Mouse (Mus musculus): ENCODE measurements around the gene Tex35. TPM values are rescaled to one million over a fixed set of nuclear protein-coding genes. Genes with fewer than 3 reads are reported as not detected.

Gene Tex35
- not detected in 2 replicates for polyA plus RNA-seq (2014; fragmentation: Nextera tagmentation; extraction: Ambion mirVana)

GRCm38 (mm10) chr1:157108580-157108979, at the start of gene Tex35:
TSS of gene Tex35 (minus strand) at chr1:157108680.
- no peak within 1 kb of the TSS for H3K4me2 ChIP-seq
- DNase-seq (ENCODE audit: low spot score), result no peak
- no peak within 1 kb of the TSS for H3K9ac ChIP-seq (ENCODE audit: low read depth, low read length)
- no peaks in the 10 kb centered on the region for H3K4me1 ChIP-seq (replicated peaks; ENCODE audit: control insufficient read depth, insufficient read depth, low read length)
- H3K4me3 ChIP-seq (ENCODE audit: low read depth, low read length), result no peak within 1 kb of the TSS
- no peaks in the 10 kb centered on the region for H3K27me3 ChIP-seq (replicated peaks; ENCODE audit: control insufficient read depth, insufficient read depth, low read length)
- no peak within 1 kb of the TSS for H3K27ac ChIP-seq (ENCODE audit: low read depth, low read length)
- no peak for ATAC-seq (replicated peaks; ENCODE audit: low FRiP score)
- H3K9me3 ChIP-seq (ENCODE audit: control insufficient read depth, low read length), result no peaks in the 10 kb centered on the region
- H3K36me3 ChIP-seq (ENCODE audit: control insufficient read depth, insufficient read depth, low read length), result no peaks in the 10 kb centered on the region
- 84% methylated on average over 4 of the region's 4 CpGs for WGBS

GRCm38 (mm10) chr1:157153781-157154180, 45.3 kb upstream of the Tex35 start:
- H3K27ac ChIP-seq (ENCODE audit: low read depth, low read length), result no peak overlapping the region
- H3K4me3 ChIP-seq (ENCODE audit: low read depth, low read length), result no peak overlapping the region
- no peaks in the 10 kb centered on the region for H3K4me1 ChIP-seq (replicated peaks; ENCODE audit: control insufficient read depth, insufficient read depth, low read length)
- no peak overlapping the region for H3K4me2 ChIP-seq
- H3K9me3 ChIP-seq (ENCODE audit: control insufficient read depth, low read length), result no peaks in the 10 kb centered on the region
- no peak overlapping the region for H3K9ac ChIP-seq (ENCODE audit: low read depth, low read length)
- no peaks in the 10 kb centered on the region for H3K27me3 ChIP-seq (replicated peaks; ENCODE audit: control insufficient read depth, insufficient read depth, low read length)
- no peaks in the 10 kb centered on the region; the same call in 1 of the 2 replicates for H3K36me3 ChIP-seq (ENCODE audit: control insufficient read depth, insufficient read depth, low read length)
- DNase-seq (ENCODE audit: low spot score) (no peak), ATAC-seq (replicated peaks; ENCODE audit: low FRiP score) (no peak)

- WGBS, result 72% methylated on average over 1 of the region's 1 CpGs
- H3K36me3 ChIP-seq (ENCODE audit: control insufficient read depth, insufficient read depth, low read length), result no peaks in the 10 kb centered on the region
- H3K4me2 ChIP-seq, result no peak overlapping the region
- no peak overlapping the region for H3K4me3 ChIP-seq (ENCODE audit: low read depth, low read length)
- H3K27me3 ChIP-seq (replicated peaks; ENCODE audit: control insufficient read depth, insufficient read depth, low read length), result no peaks in the 10 kb centered on the region
- no peaks in the 10 kb centered on the region for H3K9me3 ChIP-seq (ENCODE audit: control insufficient read depth, low read length)
- no peak overlapping the region for H3K9ac ChIP-seq (ENCODE audit: low read depth, low read length)
- DNase-seq (ENCODE audit: low spot score) (no peak), ATAC-seq (replicated peaks; ENCODE audit: low FRiP score) (no peak)
- H3K4me1 ChIP-seq (replicated peaks; ENCODE audit: control insufficient read depth, insufficient read depth, low read length), result no peaks in the 10 kb centered on the region
- H3K27ac ChIP-seq (ENCODE audit: low read depth, low read length), result no peak overlapping the region
Measured at GRCm38 (mm10) chr1:157150107-157150506, 41.6 kb upstream of the Tex35 start.

- no peak overlapping the region for H3K27ac ChIP-seq (ENCODE audit: low read depth, low read length)
- H3K4me3 ChIP-seq (ENCODE audit: low read depth, low read length), result no peak overlapping the region
- H3K9me3 ChIP-seq (ENCODE audit: control insufficient read depth, low read length), result no peaks in the 10 kb centered on the region
- 90% methylated on average over 3 of the region's 3 CpGs for WGBS
- H3K4me2 ChIP-seq, result no peak overlapping the region
- H3K9ac ChIP-seq (ENCODE audit: low read depth, low read length), result no peak overlapping the region
- no peaks in the 10 kb centered on the region for H3K4me1 ChIP-seq (replicated peaks; ENCODE audit: control insufficient read depth, insufficient read depth, low read length)
- DNase-seq (ENCODE audit: low spot score) (no peak), ATAC-seq (replicated peaks; ENCODE audit: low FRiP score) (no peak)
- no peaks in the 10 kb centered on the region for H3K27me3 ChIP-seq (replicated peaks; ENCODE audit: control insufficient read depth, insufficient read depth, low read length)
- H3K36me3 ChIP-seq (ENCODE audit: control insufficient read depth, insufficient read depth, low read length), result no peaks in the 10 kb centered on the region
Measured at GRCm38 (mm10) chr1:157144621-157145020, 36.1 kb upstream of the Tex35 start.

GRCm38 (mm10) chr1:157143326-157143932, 34.9 kb upstream of the Tex35 start:
- Histone ChIP-seq H3K27ac (ENCODE audit: low read depth, low read length) (no peak overlapping the region), H3K9me3 (ENCODE audit: control insufficient read depth, low read length) (no peaks in the 10 kb centered on the region), H3K4me2 (no peak overlapping the region), H3K36me3 (ENCODE audit: control insufficient read depth, insufficient read depth, low read length) (no peaks in the 10 kb centered on the region), H3K27me3 (replicated peaks; ENCODE audit: control insufficient read depth, insufficient read depth, low read length) (no peaks in the 10 kb centered on the region), H3K4me3 (ENCODE audit: low read depth, low read length) (no peak overlapping the region), H3K4me1 (replicated peaks; ENCODE audit: control insufficient read depth, insufficient read depth, low read length) (no peaks in the 10 kb centered on the region), H3K9ac (ENCODE audit: low read depth, low read length) (no peak overlapping the region)
- ATAC-seq (replicated peaks; ENCODE audit: low FRiP score) (no peak), DNase-seq (ENCODE audit: low spot score) (no peak)
- WGBS, result 53% methylated on average over 7 of the region's 7 CpGs

GRCm38 (mm10) chr1:157141014-157141413, 32.5 kb upstream of the Tex35 start:
- Histone ChIP-seq H3K4me3 (ENCODE audit: low read depth, low read length) (no peak overlapping the region), H3K36me3 (ENCODE audit: control insufficient read depth, insufficient read depth, low read length) (no peaks in the 10 kb centered on the region), H3K9ac (ENCODE audit: low read depth, low read length) (no peak overlapping the region), H3K4me1 (replicated peaks; ENCODE audit: control insufficient read depth, insufficient read depth, low read length) (no peaks in the 10 kb centered on the region), H3K4me2 (no peak overlapping the region), H3K27ac (ENCODE audit: low read depth, low read length) (no peak overlapping the region), H3K9me3 (ENCODE audit: control insufficient read depth, low read length) (no peaks in the 10 kb centered on the region), H3K27me3 (replicated peaks; ENCODE audit: control insufficient read depth, insufficient read depth, low read length) (no peaks in the 10 kb centered on the region)
- ATAC-seq (replicated peaks; ENCODE audit: low FRiP score) (no peak), DNase-seq (ENCODE audit: low spot score) (no peak)
- WGBS, result 87% methylated on average over 3 of the region's 3 CpGs

- Histone ChIP-seq H3K9ac (ENCODE audit: low read depth, low read length) (no peak overlapping the region), H3K4me1 (replicated peaks; ENCODE audit: control insufficient read depth, insufficient read depth, low read length) (no peaks in the 10 kb centered on the region), H3K4me2 (no peak overlapping the region), H3K36me3 (ENCODE audit: control insufficient read depth, insufficient read depth, low read length) (no peaks in the 10 kb centered on the region), H3K9me3 (ENCODE audit: control insufficient read depth, low read length) (no peaks in the 10 kb centered on the region), H3K27ac (ENCODE audit: low read depth, low read length) (no peak overlapping the region), H3K4me3 (ENCODE audit: low read depth, low read length) (no peak overlapping the region), H3K27me3 (replicated peaks; ENCODE audit: control insufficient read depth, insufficient read depth, low read length) (no peaks in the 10 kb centered on the region)
- DNase-seq (ENCODE audit: low spot score), result no peak
- no peak for ATAC-seq (replicated peaks; ENCODE audit: low FRiP score)
- 70% methylated on average over 1 of the region's 1 CpGs for WGBS
Measured at GRCm38 (mm10) chr1:157137854-157138241, 29.4 kb upstream of the Tex35 start.

GRCm38 (mm10) chr1:157137132-157137853, 28.8 kb upstream of the Tex35 start:
- Histone ChIP-seq H3K36me3 (ENCODE audit: control insufficient read depth, insufficient read depth, low read length) (no peaks in the 10 kb centered on the region), H3K4me1 (replicated peaks; ENCODE audit: control insufficient read depth, insufficient read depth, low read length) (no peaks in the 10 kb centered on the region), H3K27me3 (replicated peaks; ENCODE audit: control insufficient read depth, insufficient read depth, low read length) (no peaks in the 10 kb centered on the region), H3K4me2 (no peak overlapping the region), H3K4me3 (ENCODE audit: low read depth, low read length) (no peak overlapping the region), H3K9me3 (ENCODE audit: control insufficient read depth, low read length) (no peaks in the 10 kb centered on the region), H3K9ac (ENCODE audit: low read depth, low read length) (no peak overlapping the region), H3K27ac (ENCODE audit: low read depth, low read length) (no peak overlapping the region)
- DNase-seq (ENCODE audit: low spot score), result no peak
- 88% methylated on average over 9 of the region's 9 CpGs for WGBS
- ATAC-seq (replicated peaks; ENCODE audit: low FRiP score), result no peak

- ATAC-seq (replicated peaks; ENCODE audit: low FRiP score), result no peak
- H3K4me2 ChIP-seq, result no peak overlapping the region
- no peaks in the 10 kb centered on the region for H3K4me1 ChIP-seq (replicated peaks; ENCODE audit: control insufficient read depth, insufficient read depth, low read length)
- no peaks in the 10 kb centered on the region for H3K9me3 ChIP-seq (ENCODE audit: control insufficient read depth, low read length)
- no peak overlapping the region for H3K9ac ChIP-seq (ENCODE audit: low read depth, low read length)
- H3K27me3 ChIP-seq (replicated peaks; ENCODE audit: control insufficient read depth, insufficient read depth, low read length), result no peaks in the 10 kb centered on the region
- H3K27ac ChIP-seq (ENCODE audit: low read depth, low read length), result no peak overlapping the region
- DNase-seq (ENCODE audit: low spot score), result no peak
- WGBS, result 80% methylated on average over 2 of the region's 2 CpGs
- H3K36me3 ChIP-seq (ENCODE audit: control insufficient read depth, insufficient read depth, low read length), result no peaks in the 10 kb centered on the region
- no peak overlapping the region for H3K4me3 ChIP-seq (ENCODE audit: low read depth, low read length)
Measured at GRCm38 (mm10) chr1:157128219-157128618, 19.7 kb upstream of the Tex35 start.
